Mouse (Mus musculus) neural tube, embryonic 14.5 days (tissue): ENCODE measurements around the gene Mxd4. TPM values are rescaled to one million over a fixed set of nuclear protein-coding genes. Genes with fewer than 3 reads are reported as not detected.

Experiments
- ATAC-seq: fragments of 200-750 bp; cut with Nextera tagmentation; 2 replicates; pipeline ENCODE4 v1.8.0; 2017; ENCODE audit warnings: low read depth, mild to moderate bottlenecking, moderate TSS enrichment, moderate library complexity
- H3K27ac ChIP-seq: fragments of 300-500 bp; sonication (generic); 2 replicates; pipeline ENCODE4 v1.5.1; 2014; ENCODE audit warnings: low read depth, mild to moderate bottlenecking, control low read depth, low read length, moderate library complexity, mixed read lengths
- H3K27me3 ChIP-seq: fragments of 300-500 bp; sonication (generic); 2 replicates; pipeline ENCODE4 v1.6.1; 2014; ENCODE audit warnings: low read length; ENCODE audit not compliant: control insufficient read depth, insufficient read depth
- H3K36me3 ChIP-seq: fragments of 300-500 bp; sonication (generic); 2 replicates; pipeline ENCODE4 v1.6.1; 2014; ENCODE audit warnings: low read length, mixed read lengths; ENCODE audit not compliant: control insufficient read depth, insufficient read depth
- H3K4me1 ChIP-seq: fragments of 300-500 bp; sonication (generic); 2 replicates; pipeline ENCODE4 v1.6.1; 2014; ENCODE audit warnings: low read length; ENCODE audit not compliant: control insufficient read depth, insufficient read depth
- H3K4me2 ChIP-seq: fragments of 300-500 bp; sonication (generic); 2 replicates; pipeline ENCODE4 v1.6.1; 2014; ENCODE audit warnings: mild to moderate bottlenecking, low read depth, low read length, control low read depth
- H3K4me3 ChIP-seq: fragments of 300-500 bp; sonication (generic); 2 replicates; pipeline ENCODE4 v1.5.1; 2014; ENCODE audit warnings: low read depth, low read length, control low read depth, mixed read lengths
- H3K9ac ChIP-seq: fragments of 300-500 bp; sonication (generic); replicated peaks from 2 replicates; pipeline ENCODE4 v1.6.1; 2014; ENCODE audit warnings: low read depth, mild to moderate bottlenecking, control low read depth, low read length, mixed read lengths
- H3K9me3 ChIP-seq: fragments of 300-500 bp; sonication (generic); 2 replicates; pipeline ENCODE4 v1.6.1; 2016; ENCODE audit warnings: low read length; ENCODE audit not compliant: control insufficient read depth
- WGBS: fragments of 180-500 bp; shearing (Covaris S2); extraction: QIAGEN DNeasy Blood & Tissue Kit; methylation state at CpG from one replicate; pipeline ENCODE4 v1.1.7; 2014; 5-methylcytosine and 5-hydroxymethylcytosine counted together
- polyA plus RNA-seq: library from polyadenylated mRNA; unstranded; fragments of >200 nt; fragmentation: Nextera tagmentation; extraction: Ambion mirVana; gene quantifications from 2 replicates; pipeline ENCODE4 v1.2.1, GENCODE M21; 2014

Mxd4 gene
- polyA plus RNA-seq, 1 experiment from 2014 or later = 26.7 TPM

DNA sequence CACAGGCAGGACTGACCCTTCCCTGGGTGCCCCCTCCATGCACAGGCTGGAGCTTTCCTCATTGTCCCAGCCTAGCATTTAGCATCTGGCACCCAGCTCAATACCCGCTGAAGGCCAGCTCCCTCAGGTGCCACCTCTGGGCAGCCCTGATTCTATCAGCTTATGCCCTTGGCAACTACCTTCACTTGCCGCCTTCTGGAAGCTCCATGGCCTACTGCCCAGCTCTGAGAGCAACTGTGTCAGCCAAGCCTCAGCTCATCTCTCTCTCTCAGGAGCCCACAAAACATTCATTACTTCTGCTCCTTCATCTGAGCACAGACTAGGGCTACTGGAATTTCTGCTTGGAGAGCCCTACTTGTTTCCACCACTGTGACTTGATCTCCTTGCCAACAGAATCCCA, 38.0 kb upstream of the Mxd4 start:
- Histone ChIP-seq H3K9me3 (no peaks in the 10 kb centered on the region), H3K27ac (no peak overlapping the region), H3K4me3 (no peak overlapping the region), H3K36me3 (no peaks in the 10 kb centered on the region), H3K9ac (no peak overlapping the region), H3K4me1 (no peaks in the 10 kb centered on the region), H3K27me3 (no peaks in the 10 kb centered on the region), H3K4me2 (no peak overlapping the region)
- 89% methylated on average over 2 of the region's 2 CpGs for whole genome bisulfite sequencing
- ATAC-seq = no peak

DNA sequence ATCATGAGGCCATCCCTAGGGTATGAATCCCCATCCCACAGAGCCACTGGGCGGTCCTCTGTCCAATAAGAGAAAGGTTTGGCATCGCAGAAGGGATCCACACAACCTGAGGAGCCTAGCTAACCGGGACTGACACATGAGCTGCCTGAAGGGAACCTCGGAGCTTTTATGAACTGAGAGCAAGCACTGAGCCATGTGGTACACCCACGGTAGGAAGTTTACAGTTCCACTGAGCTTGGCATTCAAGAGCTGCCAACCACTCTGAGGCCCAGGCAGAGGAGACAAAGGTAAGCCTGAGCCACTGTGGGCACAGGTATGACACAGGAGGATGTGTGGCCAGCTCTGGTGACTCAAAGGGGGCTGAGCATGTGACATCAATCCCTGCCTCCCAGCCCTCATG, 37.0 kb upstream of the Mxd4 start:
- WGBS = 89% methylated on average over 5 of the region's 5 CpGs
- H3K27ac ChIP-seq = no peak overlapping the region
- no peak for ATAC-seq
- no peak overlapping the region for H3K9ac ChIP-seq
- no peaks in the 10 kb centered on the region for H3K36me3 ChIP-seq
- no peaks in the 10 kb centered on the region for H3K9me3 ChIP-seq
- no peak overlapping the region for H3K4me3 ChIP-seq
- no peaks in the 10 kb centered on the region for H3K4me1 ChIP-seq
- no peaks in the 10 kb centered on the region for H3K27me3 ChIP-seq
- no peak overlapping the region for H3K4me2 ChIP-seq

DNA sequence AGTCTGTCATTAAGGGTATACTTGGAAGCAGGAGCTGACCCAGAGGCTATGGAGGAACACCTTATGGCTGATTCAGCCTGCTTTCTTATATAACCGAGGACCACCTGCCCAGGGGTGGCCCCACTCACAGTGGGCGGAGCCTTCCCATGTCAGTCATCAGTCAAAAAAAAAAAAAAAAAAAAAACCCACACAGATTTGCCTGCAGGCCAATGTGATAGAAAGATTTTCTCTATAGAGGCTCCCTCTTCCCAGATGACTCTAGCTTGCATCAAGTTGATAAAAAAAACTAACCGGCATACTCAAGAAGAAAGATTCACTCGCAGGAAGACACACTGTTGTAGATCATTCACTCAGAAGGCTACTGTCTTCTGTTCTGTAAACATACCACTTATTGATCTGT, 32.5 kb upstream of the Mxd4 start:
- Histone ChIP-seq H3K4me1 (no peaks in the 10 kb centered on the region), H3K4me2 (no peak overlapping the region), H3K9me3 (no peaks in the 10 kb centered on the region), H3K9ac (no peak overlapping the region), H3K4me3 (no peak overlapping the region), H3K27ac (no peak overlapping the region), H3K27me3 (no peaks in the 10 kb centered on the region), H3K36me3 (no peaks in the 10 kb centered on the region)
- 83% methylated on average over 4 of the region's 4 CpGs for WGBS
- ATAC-seq = no peak

DNA sequence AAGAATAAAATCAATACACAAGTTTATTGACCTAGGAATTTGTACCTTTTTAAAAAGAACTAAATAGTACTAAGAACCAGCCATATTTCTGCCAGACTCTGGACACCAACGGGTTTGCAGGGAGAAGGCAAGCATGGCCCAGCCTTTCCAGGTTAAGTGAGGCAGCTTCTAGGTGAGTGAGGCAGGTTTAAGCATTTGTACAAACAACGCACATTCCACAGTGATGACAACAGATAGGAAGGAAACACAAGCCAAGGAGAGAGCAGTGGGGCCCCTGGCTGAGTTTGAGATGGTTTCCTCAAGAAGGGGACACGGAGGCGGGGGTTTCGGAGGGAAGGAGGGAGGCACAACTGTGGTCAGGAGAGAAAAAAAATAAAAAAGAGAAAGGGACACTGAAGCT, 31.2 kb upstream of the Mxd4 start:
- ATAC-seq = no peak
- WGBS = 84% methylated on average over 5 of the region's 5 CpGs
- Histone ChIP-seq H3K4me2 (no peak overlapping the region), H3K4me3 (no peak overlapping the region), H3K4me1 (no peaks in the 10 kb centered on the region), H3K9me3 (no peaks in the 10 kb centered on the region), H3K27ac (no peak overlapping the region), H3K27me3 (no peaks in the 10 kb centered on the region), H3K9ac (no peak overlapping the region), H3K36me3 (no peaks in the 10 kb centered on the region)

DNA sequence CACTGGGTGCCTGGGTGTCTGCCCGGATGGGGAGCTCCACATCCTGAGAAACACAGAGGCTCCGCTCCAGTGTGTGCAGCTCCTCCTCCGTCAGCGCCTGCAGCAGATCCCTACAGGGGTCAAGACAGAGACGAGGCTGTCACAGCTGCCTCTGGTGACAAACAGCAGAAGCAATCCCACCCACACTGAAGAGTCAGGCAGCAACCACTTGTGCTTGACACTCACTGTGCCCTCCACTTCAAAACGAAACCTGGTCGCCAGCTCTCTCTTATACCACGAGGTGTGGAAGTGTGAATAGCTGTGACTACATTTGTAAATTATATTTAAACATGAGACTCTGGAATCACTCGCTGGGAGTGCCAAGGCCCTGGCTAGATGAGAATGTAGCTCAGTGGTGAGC, 30.2 kb upstream of the Mxd4 start:
- H3K4me3 ChIP-seq = no peak overlapping the region
- ATAC-seq = no peak
- 66% methylated on average over 9 of the region's 9 CpGs for WGBS

DNA sequence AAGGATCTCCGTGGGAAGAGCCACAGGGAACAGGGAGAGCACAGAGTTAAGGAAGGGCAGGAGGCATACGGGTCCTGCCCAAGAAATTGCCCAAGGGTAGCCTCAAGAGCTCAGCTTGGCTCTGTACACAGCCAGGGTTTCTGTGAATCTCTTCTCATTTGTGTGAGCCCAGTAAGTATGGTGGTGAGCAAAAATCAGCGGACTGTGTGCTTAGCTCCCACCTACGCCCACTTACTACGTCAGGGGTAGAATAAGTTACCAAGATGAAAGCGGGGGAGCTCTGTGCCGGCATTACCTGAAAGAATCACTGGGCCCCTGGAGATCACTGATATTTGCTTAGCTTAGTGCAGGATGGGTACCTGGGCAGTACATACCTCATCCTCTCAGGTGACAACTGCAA, 28.5 kb upstream of the Mxd4 start:
- no peak for ATAC-seq
- 87% methylated on average over 7 of the region's 7 CpGs for WGBS
- H3K4me2 ChIP-seq = no peak overlapping the region

More for the DNA sequence above, 30.2 kb upstream of the Mxd4 start:
- Histone ChIP-seq H3K4me2 (no peak overlapping the region), H3K9ac (no peak overlapping the region), H3K4me1 (no peaks in the 10 kb centered on the region), H3K27ac (no peak overlapping the region), H3K27me3 (no peaks in the 10 kb centered on the region), H3K36me3 (no peaks in the 10 kb centered on the region), H3K9me3 (no peaks in the 10 kb centered on the region)

DNA sequence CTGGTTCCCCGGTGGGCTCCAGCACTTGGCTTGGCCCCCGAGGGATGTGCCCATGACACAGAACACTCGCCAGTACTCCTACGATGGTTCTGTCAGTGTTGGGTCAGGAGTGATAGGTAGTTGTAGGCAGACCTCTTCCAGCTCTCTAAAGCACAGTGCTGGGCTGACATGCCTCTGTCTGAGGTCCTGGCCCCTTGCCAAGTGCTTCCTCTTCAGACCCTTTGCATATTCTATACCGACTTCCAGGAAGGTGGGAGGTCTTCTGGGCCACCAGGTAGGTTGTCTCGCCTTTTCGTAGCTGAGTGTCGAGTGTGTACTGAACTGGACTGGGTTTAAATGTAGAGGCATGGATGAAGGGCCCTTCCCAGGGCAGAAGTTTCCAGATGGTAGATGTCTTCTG, 26.1 kb upstream of the Mxd4 start:
- H3K27me3 ChIP-seq = no peaks in the 10 kb centered on the region
- no peak overlapping the region for H3K4me2 ChIP-seq
- H3K4me1 ChIP-seq = no peaks in the 10 kb centered on the region
- H3K4me3 ChIP-seq = no peak overlapping the region
- no peak for ATAC-seq
- no peak overlapping the region for H3K9ac ChIP-seq
- no peaks in the 10 kb centered on the region for H3K9me3 ChIP-seq
- 83% methylated on average over 8 of the region's 8 CpGs for WGBS
- H3K36me3 ChIP-seq = no peaks in the 10 kb centered on the region
- no peak overlapping the region for H3K27ac ChIP-seq

More for the DNA sequence above, 28.5 kb upstream of the Mxd4 start:
- Histone ChIP-seq H3K4me1 (no peaks in the 10 kb centered on the region), H3K9ac (no peak overlapping the region), H3K4me3 (no peak overlapping the region), H3K27ac (no peak overlapping the region), H3K36me3 (no peaks in the 10 kb centered on the region), H3K9me3 (no peaks in the 10 kb centered on the region), H3K27me3 (no peaks in the 10 kb centered on the region)

DNA sequence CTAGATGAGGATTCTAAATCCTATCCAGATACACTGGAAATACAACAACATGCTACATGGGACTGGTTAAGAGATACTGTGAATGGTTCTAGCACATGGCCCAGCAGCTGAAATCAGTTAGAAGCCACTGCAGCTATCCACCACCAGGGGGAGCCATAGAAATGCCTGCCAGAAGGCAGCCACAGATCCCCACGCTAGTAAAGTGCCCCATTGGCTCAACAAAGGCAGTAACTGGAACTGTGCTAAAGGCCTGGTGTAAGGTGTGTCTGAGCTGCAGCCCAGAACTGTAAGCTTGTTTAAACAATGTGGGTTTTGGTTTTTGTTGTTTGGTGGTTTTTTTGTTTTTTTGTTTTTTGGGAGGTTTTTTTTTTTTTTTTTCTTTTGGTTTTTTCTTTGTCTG, 22.8 kb upstream of the Mxd4 start:
- no peak overlapping the region for H3K27ac ChIP-seq
- H3K27me3 ChIP-seq = no peaks in the 10 kb centered on the region
- 0% methylated on average over 1 of the region's 1 CpGs for WGBS
- no peak overlapping the region for H3K4me2 ChIP-seq
- no peaks in the 10 kb centered on the region for H3K4me1 ChIP-seq
- H3K9me3 ChIP-seq = no peaks in the 10 kb centered on the region
- peak; percentile 88 for ATAC-seq
- no peaks in the 10 kb centered on the region for H3K36me3 ChIP-seq
- H3K9ac ChIP-seq = no peak overlapping the region
- H3K4me3 ChIP-seq = no peak overlapping the region

DNA sequence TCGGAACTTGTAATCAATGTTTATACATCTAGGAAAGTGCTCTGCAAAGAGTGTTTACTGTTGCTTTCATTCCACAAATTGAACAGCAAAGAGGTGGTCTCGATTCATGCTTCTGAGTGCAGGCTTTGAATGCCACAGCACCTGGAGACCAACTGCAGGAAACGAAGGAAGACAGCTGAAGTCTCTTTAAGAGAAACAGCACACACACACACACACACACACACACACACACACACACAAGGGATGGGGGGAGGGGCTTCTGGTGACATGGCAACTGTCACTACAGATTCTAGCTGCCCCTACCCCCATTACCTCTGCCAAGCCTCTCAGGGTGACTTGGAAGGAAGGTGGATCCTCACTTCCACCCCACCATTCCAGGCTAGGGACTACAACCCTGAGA, 20.0 kb upstream of the Mxd4 start:
- WGBS = 67% methylated on average over 3 of the region's 3 CpGs
- Histone ChIP-seq H3K9ac (no peak overlapping the region), H3K36me3 (no peaks in the 10 kb centered on the region), H3K4me2 (no peak overlapping the region), H3K4me1 (no peaks in the 10 kb centered on the region), H3K27ac (no peak overlapping the region), H3K9me3 (no peaks in the 10 kb centered on the region), H3K27me3 (no peaks in the 10 kb centered on the region), H3K4me3 (no peak overlapping the region)
- ATAC-seq = no peak

DNA sequence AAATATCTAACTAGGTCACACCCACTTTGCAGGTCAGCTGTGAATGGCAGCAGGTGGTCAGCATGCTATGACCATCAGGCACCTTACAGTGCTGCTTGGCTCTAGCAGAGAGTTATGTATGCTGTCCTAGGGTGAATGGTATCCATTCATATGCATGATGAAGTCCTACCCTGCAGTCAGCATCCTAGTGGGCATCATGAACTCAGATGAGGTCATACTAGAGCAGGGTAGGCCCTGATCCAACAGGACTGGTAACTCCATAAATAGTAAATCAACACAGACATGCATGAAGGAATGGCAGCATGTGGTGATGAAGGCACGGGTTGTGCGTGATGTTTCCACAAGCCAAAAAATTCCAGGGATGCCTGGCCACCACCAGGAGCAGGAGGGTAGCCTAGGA, 18.3 kb upstream of the Mxd4 start:
- Histone ChIP-seq H3K36me3 (no peaks in the 10 kb centered on the region), H3K9me3 (no peaks in the 10 kb centered on the region), H3K27me3 (no peaks in the 10 kb centered on the region), H3K4me1 (no peaks in the 10 kb centered on the region), H3K9ac (no peak overlapping the region), H3K27ac (no peak overlapping the region), H3K4me2 (no peak overlapping the region), H3K4me3 (no peak overlapping the region)
- ATAC-seq = no peak
- 74% methylated on average over 2 of the region's 2 CpGs for WGBS
